Mouse (Mus musculus) cortical plate, adult 2 months (tissue): ENCODE results near the gene Lamc1.

ENCODE experiments used
- CTCF ChIP-seq: fragments of 200-500 bp; IDR thresholded peaks from 2 replicates; pipeline ENCODE4 v1.5.1; 2011; ENCODE audit warnings: mild to moderate bottlenecking, control low read depth, low read length; ENCODE audit not compliant: insufficient read depth; ENCODE audit errors: extremely low read depth
- POLR2A ChIP-seq: fragments of 200-500 bp; IDR thresholded peaks from 2 replicates; pipeline ENCODE4 v1.6.1; 2011; ENCODE audit warnings: mild to moderate bottlenecking, low read length, control low read depth; ENCODE audit not compliant: insufficient read depth; ENCODE audit errors: extremely low read depth

DNA sequence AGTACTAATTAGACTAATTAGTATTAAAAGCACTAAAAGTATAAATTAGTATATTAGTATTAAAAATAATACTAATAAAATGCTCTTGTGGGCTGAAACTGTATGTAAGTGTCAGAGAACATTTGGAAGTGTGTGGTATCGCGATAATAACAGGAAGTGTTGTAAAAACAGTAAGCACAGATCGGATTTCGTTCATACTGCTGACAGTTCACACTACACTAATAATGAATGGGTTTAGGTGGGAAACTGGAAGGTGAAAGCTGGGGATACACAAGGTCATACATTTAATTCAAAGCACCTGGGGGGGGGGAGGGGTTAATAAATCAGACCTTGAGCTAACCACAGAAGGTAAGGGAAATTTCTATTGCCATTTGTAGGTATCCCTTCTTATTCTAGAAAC, 41.2 kb downstream of the Lamc1 start:
- TF ChIP-seq CTCF (no peak), POLR2A (no peak)
